Mouse (Mus musculus) kidney, adult 10 weeks (tissue): ENCODE data around the gene Olfr298. TPM values are rescaled to one million over a fixed set of nuclear protein-coding genes. Genes with fewer than 3 reads are reported as not detected.

Source experiments
- polyA plus RNA-seq: library from polyadenylated mRNA; stranded (reverse); fragments of 350-450 nt; fragmentation: Illumina TruSeq; extraction: RNeasy Lipid Tissue Mini Kit (QIAGEN cat#74804); gene quantifications from one replicate; pipeline ENCODE4 v1.2.3, GENCODE M21; 2014; ENCODE audit warnings: low read depth, low replicate concordance

Olfr298 gene
- polyA plus RNA-seq: not detected

DNA sequence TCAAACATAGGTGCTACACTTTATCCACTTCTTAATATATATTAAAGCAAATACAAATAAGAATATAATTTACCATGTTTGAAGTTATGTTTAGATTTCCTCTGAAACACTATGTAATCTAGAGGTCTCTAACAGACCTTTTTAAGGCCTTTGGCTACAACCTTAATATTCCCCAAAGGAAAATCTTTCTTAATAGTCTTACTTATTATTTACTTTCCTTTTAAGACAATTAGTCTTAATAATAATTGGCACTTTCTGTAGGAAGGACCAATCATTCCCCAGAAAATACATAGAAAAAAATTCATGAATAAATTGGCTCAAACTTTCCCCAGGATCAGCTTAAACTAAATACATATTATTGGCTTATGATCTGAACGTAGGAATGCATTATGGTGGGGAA, at the start of gene Olfr298:
Olfr298 (minus strand) TSS at position 101 of the 400 bp plus-strand sequence.

DNA sequence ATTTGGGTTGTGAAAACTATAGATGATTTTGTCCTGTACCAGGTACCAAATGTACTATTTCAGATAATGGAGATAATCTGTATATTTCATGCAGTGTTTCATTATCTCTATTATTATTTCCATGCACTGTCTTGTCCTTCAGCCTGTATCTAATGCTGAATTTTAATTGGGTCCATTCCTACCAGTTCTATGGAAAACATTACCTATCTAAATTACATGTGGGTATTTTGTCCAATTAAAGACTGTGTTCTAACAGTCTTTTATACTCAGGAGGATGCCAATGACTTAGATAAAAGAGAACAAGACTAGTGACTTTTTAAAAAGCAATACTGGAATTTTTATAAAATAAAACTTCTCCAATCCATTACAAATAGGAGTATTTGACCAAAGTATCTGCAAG, 27.4 kb upstream of the Olfr298 start, which contains the start of gene Olfr297:
Olfr297 (plus strand) TSS at position 301 of the 400 bp plus-strand sequence.

DNA sequence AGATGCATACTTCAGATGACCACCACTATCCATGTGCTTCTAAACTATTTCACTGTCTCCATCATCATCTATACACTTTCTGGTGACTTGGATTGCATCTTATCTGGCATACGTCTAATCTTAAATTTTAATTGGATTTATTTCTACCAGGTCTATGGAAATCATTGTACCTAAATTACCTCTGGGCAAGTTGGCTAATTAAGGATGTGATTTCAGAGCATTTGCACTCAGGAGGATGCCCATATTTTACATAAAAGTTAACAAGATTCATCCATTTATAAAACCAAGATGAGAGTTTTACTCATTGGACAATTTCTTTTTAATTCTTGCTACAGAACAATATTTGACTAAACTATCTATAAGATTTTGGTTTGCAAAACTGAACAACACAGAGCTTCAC, 32.7 kb downstream of the Olfr298 start, which contains the start of gene Olfr299:
Olfr299 (plus strand) TSS at position 301 of the 400 bp plus-strand sequence.

Other genes with a start within 250 kb of the Olfr298 start
- gene Vmn2r76, start 246.2 kb downstream of the Olfr298 start, polyA plus RNA-seq: not detected
- not detected for gene Olfr310, start 215.3 kb downstream of the Olfr298 start, polyA plus RNA-seq
- gene Olfr309, start 178.8 kb downstream of the Olfr298 start, polyA plus RNA-seq: not detected
- not detected for gene Olfr308, start 166.9 kb downstream of the Olfr298 start, polyA plus RNA-seq
- not detected for gene Olfr307, start 154.9 kb downstream of the Olfr298 start, polyA plus RNA-seq
- not detected for gene Olfr305, start 125.6 kb downstream of the Olfr298 start, polyA plus RNA-seq
- gene Olfr304, start 105.8 kb downstream of the Olfr298 start, polyA plus RNA-seq: not detected
- not detected for gene Olfr303, start 94.7 kb downstream of the Olfr298 start, polyA plus RNA-seq
- not detected for gene Olfr301, start 88.6 kb downstream of the Olfr298 start, polyA plus RNA-seq
- not detected for gene Olfr299, start 32.6 kb downstream of the Olfr298 start, polyA plus RNA-seq
- not detected for gene Olfr297, start 27.5 kb upstream of the Olfr298 start, polyA plus RNA-seq
- gene Olfr295, start 91.4 kb upstream of the Olfr298 start, polyA plus RNA-seq: not detected
- gene Olfr294, start 124.2 kb upstream of the Olfr298 start, polyA plus RNA-seq: not detected
- not detected for gene Olfr293, start 156.6 kb upstream of the Olfr298 start, polyA plus RNA-seq
- gene Olfr292, start 195.8 kb upstream of the Olfr298 start, polyA plus RNA-seq: not detected